In the genomic region with DNA sequence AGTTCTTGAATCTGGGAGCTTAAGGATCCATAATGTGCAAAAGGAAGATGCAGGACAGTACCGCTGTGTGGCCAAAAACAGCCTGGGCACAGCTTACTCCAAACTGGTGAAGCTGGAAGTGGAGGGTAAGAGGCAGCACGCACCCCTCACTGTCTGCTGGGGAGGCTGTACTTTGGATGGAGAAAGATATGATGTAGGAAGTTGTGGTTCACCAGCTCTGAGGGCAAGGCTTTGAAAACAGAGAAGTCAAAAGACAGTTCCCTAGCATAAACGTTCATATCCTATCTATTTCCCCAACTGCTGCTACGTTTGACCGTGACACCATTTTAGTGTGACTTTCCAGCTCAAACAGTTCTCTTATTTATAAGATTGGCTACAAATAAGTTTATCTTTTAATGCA, we compare ENCODE assay signal across 27 mouse cellular contexts. TPM values are rescaled to one million over a fixed set of nuclear protein-coding genes. Genes with fewer than 3 reads are reported as not detected.
A peak's percentile ranks its signal among the peaks of the same experiment; 100 is the strongest.
DNase-seq lines count a peak whose midpoint lies in the region; ATAC-seq lines count a peak whose summit lies in the region.
"Had no signal": no experiment of that assay in that cellular context is flagged by ENCODE, and none has a peak within 500 bp of the region (broad histone marks: within the 10 kb centered on the region; RNA-seq: fewer than 3 reads in every experiment).

No protein-coding gene starts in this region.

- no peaks in the 10 kb centered on the region for H3K9me3 ChIP-seq in liver, embryonic 12.5 days (replicated peaks)
- H3K9me3 ChIP-seq: embryonic facial prominence, embryonic 13.5 days; forebrain, embryonic 13.5 days; heart, embryonic 12.5 days; kidney, embryonic 15.5 days; midbrain, embryonic 15.5 days; neural tube, embryonic 13.5 days had no signal

- H3K4me1 ChIP-seq in liver, embryonic 12.5 days, result no peaks in the 10 kb centered on the region
- H3K4me1 ChIP-seq: forebrain, embryonic 13.5 days; midbrain, embryonic 15.5 days; neural tube, embryonic 13.5 days had no signal

- no peak overlapping the region for H3K4me2 ChIP-seq in liver, embryonic 12.5 days
- H3K4me2 ChIP-seq: embryonic facial prominence, embryonic 13.5 days; forebrain, embryonic 13.5 days; heart, embryonic 12.5 days; midbrain, embryonic 15.5 days; neural tube, embryonic 13.5 days had no signal

- H3K4me3 ChIP-seq in liver, embryonic 12.5 days, result no peak overlapping the region
- H3K4me3 ChIP-seq: embryonic facial prominence, embryonic 13.5 days; forebrain, embryonic 13.5 days; heart, embryonic 12.5 days; kidney, embryonic 15.5 days; left cerebral cortex, adult 2 months; midbrain, embryonic 15.5 days; myocyte; neural tube, embryonic 13.5 days had no signal

- no peak for ATAC-seq in liver, embryonic 12.5 days
- peak; percentile 97 for ATAC-seq in megakaryocyte, adult 5-6 weeks (ENCODE audit: poor library complexity, severe bottlenecking)
- ATAC-seq: activated CD4-positive, CD25-positive, alpha-beta regulatory T cell, adult 4 months; forebrain, embryonic 13.5 days; midbrain, embryonic 15.5 days had no signal

- H3K36me3 ChIP-seq in liver, embryonic 12.5 days, result no peaks in the 10 kb centered on the region
- H3K36me3 ChIP-seq in splenic B cell, adult 2 months (ENCODE audit: control insufficient read depth, insufficient read depth, low read length, poor library complexity, severe bottlenecking), result no peaks in the 10 kb centered on the region
- H3K36me3 ChIP-seq: embryonic facial prominence, embryonic 13.5 days; heart, embryonic 12.5 days; kidney, embryonic 15.5 days; midbrain, embryonic 15.5 days; neural tube, embryonic 13.5 days had no signal

- H3K27ac ChIP-seq in liver, embryonic 12.5 days, result no peak overlapping the region
- H3K27ac ChIP-seq: embryonic facial prominence, embryonic 13.5 days; forebrain, embryonic 13.5 days; kidney, embryonic 15.5 days; left cerebral cortex, adult 2 months; midbrain, embryonic 15.5 days; neural tube, embryonic 13.5 days had no signal

- 26% methylated on average over 5 of the region's 5 CpGs for WGBS in liver, embryonic 12.5 days (ENCODE audit: insufficient replicate concordance)

- H3K9ac ChIP-seq in liver, embryonic 12.5 days, result no peak overlapping the region
- H3K9ac ChIP-seq: embryonic facial prominence, embryonic 13.5 days; forebrain, embryonic 13.5 days; heart, embryonic 12.5 days; kidney, embryonic 15.5 days; midbrain, embryonic 15.5 days; neural tube, embryonic 13.5 days had no signal

- DNase-seq in liver (peak; percentile 9), MEL-GATA-1-ER (ENCODE audit: extremely low read depth, low read depth) (peak; percentile 15)
- DNase-seq in splenic B cell, adult 2 months (ENCODE audit: low read depth, low spot score), result peak; percentile 5
- no peak for DNase-seq in T-cell, adult 2 months (ENCODE audit: low spot score)
- DNase-seq in retina, embryonic 14.5 days (ENCODE audit: low spot score), result no peak
- DNase-seq: adrenal gland, adult 8-10 months; cerebellum, adult 18-20 months; cerebellum, postnatal 25 days; embryo, embryonic 11 days; heart, postnatal 10 days; kidney, adult 11 months; lung, adult 18-20 months; lung, postnatal 10 days; right cerebral cortex, adult 18-20 months; thymus, postnatal 25 days had no signal

- no peaks in the 10 kb centered on the region for H3K27me3 ChIP-seq in liver, embryonic 12.5 days (replicated peaks)
- no peaks in the 10 kb centered on the region for H3K27me3 ChIP-seq in splenic B cell, adult 2 months (ENCODE audit: control insufficient read depth, insufficient read depth, low read length, poor library complexity, severe bottlenecking)
- H3K27me3 ChIP-seq: embryonic facial prominence, embryonic 13.5 days; forebrain, embryonic 13.5 days; heart, embryonic 12.5 days; kidney, embryonic 15.5 days; midbrain, embryonic 15.5 days; neural tube, embryonic 13.5 days had no signal

RNA-seq across cellular contexts. Expression of gene Musk, which starts 18.1 kb away (rescaled TPM):
- 0.05 and 0.06 TPM in 2 replicates for polyA plus RNA-seq in liver, embryonic 12.5 days (2016; fragmentation: Nextera tagmentation; extraction: Ambion mirVana)
- total RNA-seq in megakaryocyte, adult 5-6 weeks (2015), result not detected in 2 replicates
- not detected in 2 replicates for total RNA-seq in megakaryocyte, adult 5-6 weeks (2017)
- total RNA-seq: ES-E14 had no signal
- polyA plus RNA-seq: activated CD4-positive, CD25-positive, alpha-beta regulatory T cell, adult 4 months; forebrain, embryonic 13.5 days; midbrain, embryonic 15.5 days had no signal

Comparison
In these comparisons a context has a peak if more than half of its experiments do, and no peak if none do; other contexts are left out.
1. DNase-seq: peak in liver (single experiment), MEL-GATA-1-ER (single experiment) and splenic B cell, adult 2 months (single experiment); none in T-cell, adult 2 months (single experiment) and retina, embryonic 14.5 days (single experiment).